Mouse (Mus musculus): ENCODE data around the gene Adipor2. TPM values are rescaled to one million over a fixed set of nuclear protein-coding genes. Genes with fewer than 3 reads are reported as not detected.
"Not testable (repeated sequence)": the region's sequence is repeated elsewhere in the genome, so short reads cannot be mapped to it uniquely, and the experiment has no call there.

Gene Adipor2
- polyA plus RNA-seq, 1 experiment from 2014 or later = 27.4 TPM

DNA sequence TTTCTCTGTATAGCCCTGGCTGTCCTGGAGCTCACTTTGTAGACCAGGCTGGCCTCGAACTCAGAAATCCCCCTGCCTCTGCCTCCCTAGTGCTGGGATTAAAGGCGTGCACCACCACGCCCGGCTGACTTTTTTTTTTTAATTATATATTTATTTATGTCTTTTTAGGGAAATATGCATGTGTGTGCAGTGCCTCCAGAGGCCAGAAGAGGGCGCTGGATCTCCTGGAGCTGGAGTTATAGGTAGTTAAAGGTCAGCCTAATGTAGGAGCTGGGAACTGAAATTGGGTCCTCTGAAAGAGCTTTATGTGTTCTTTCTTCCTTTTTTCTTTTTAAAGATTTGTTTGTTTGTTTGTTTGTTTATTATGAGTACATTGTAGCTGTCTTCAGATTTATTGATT, 25.2 kb upstream of the Adipor2 start:
- not testable (repeated sequence) for DNase-seq (ENCODE audit: low spot score); H3K27ac ChIP-seq; H3K36me3 ChIP-seq; H3K27me3 ChIP-seq (ENCODE audit: insufficient read depth, poor library complexity, severe bottlenecking); H3K9me3 ChIP-seq; H3K4me3 ChIP-seq
- H3K4me1 ChIP-seq = peaks cover 33% of the 10 kb centered on the region
- 80% methylated on average over 5 of the region's 5 CpGs for WGBS

DNA sequence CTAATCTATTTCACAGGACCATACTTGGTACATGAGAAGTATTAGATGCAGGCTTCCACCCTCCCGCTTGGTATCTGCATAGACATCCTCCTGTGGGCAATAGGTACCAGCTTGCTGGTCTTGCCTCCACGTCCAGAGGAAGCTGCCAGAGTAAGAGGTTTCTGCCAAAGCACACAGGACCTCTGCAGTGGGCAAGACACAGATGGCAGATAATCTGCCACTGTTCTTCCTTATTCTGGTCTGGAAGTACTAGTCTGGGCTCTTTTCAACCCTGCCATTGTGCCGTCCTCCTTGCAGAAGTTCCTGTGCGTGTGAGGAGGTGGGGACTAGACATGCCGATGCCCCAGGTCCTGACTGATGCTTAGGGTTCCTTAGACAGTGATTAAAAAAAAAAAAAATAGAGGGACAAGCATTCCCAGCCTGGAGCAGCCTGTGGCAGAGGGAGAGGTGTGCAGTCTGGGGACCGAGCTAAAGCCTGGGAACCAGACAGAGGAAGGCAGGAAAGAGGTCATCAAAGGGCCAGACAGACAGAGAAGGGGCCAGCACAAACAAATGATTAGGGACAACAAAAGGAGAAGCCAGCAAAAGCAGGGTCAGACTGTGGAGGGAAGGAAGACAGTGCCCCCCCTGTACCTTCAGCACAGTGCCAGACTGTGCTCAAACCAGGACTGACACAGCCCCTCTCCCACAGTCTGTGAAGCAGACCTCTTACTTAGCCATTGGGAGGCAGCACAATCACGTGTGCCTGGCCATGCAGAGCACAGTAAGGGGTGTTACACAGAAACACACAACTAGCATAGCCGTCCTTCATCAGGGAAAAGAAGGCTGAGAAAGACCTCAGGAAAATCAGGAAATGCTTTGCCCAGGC, 20.6 kb upstream of the Adipor2 start:
- WGBS = 51% methylated on average over 8 of the region's 8 CpGs

DNA sequence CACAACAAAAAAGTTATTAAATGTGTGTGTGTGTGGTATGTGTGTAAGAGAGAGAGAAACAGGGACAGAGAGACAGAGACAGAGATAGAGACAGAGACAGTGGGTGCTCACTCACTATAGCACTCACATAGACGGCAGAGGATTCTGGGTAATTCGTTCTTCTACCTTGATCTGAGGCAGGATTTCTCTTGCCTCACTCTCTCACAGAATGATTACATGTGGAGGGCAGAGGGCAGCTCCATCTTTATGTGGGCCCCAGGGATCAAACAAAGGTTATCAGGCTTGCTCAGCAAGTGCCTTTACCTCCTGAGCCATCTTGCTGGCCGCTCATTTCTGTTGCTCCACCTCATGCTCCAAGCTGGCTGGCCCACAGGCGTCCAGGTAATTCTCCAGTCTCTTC, 16.9 kb upstream of the Adipor2 start:
- Histone ChIP-seq H3K36me3 (no peaks in the 10 kb centered on the region), H3K9me3 (no peaks in the 10 kb centered on the region), H3K4me3 (no peak overlapping the region), H3K27ac (no peak overlapping the region), H3K4me1 (peaks cover 32% of the 10 kb centered on the region), H3K27me3 (ENCODE audit: insufficient read depth, poor library complexity, severe bottlenecking) (no peaks in the 10 kb centered on the region)
- no peak for DNase-seq (ENCODE audit: low spot score)
- WGBS = 78% methylated on average over 4 of the region's 4 CpGs

More for the DNA sequence above, 20.6 kb upstream of the Adipor2 start:
- Histone ChIP-seq H3K4me1 (peaks cover 21% of the 10 kb centered on the region), H3K27ac (no peak overlapping the region), H3K9me3 (no peaks in the 10 kb centered on the region), H3K36me3 (no peaks in the 10 kb centered on the region), H3K27me3 (ENCODE audit: insufficient read depth, poor library complexity, severe bottlenecking) (no peaks in the 10 kb centered on the region), H3K4me3 (no peak overlapping the region)
- DNase-seq (ENCODE audit: low spot score) = no peak

- DNase-seq (ENCODE audit: low spot score) = no peak
- Histone ChIP-seq H3K4me3 (no peak overlapping the region), H3K4me1 (peaks cover 14% of the 10 kb centered on the region), H3K9me3 (no peaks in the 10 kb centered on the region), H3K36me3 (0 out of 2 replicates have a peak, but pooled peaks cover 4% of the 10 kb centered on the region), H3K27me3 (ENCODE audit: insufficient read depth, poor library complexity, severe bottlenecking) (no peaks in the 10 kb centered on the region), H3K27ac (no peak overlapping the region)
- WGBS = 65% methylated on average over 6 of the region's 6 CpGs
These were observed 14.3 kb upstream of the Adipor2 start for GRCm38 (mm10) chr6:119431751-119432324.

DNA sequence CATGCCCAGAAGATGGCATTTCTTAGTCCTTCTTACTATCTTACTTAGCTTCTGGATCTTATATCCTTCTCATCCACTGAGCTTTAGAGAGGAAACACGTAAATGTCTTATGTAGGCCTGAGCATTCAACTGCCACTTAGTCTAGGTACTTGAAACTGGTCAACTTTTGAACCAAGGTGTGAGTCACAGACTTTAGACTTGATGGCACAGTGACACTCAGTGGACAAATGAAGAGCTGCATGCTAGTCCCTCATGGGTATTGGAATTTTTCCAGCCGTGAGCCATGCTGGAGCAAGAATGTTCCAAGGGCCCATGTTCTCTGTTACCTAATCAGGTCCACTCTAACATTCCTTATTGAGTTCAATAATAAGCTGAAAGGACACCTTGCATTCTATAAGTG, 13.0 kb upstream of the Adipor2 start:
- no peak overlapping the region for H3K27ac ChIP-seq
- no peaks in the 10 kb centered on the region for H3K9me3 ChIP-seq
- WGBS = 37% methylated on average over 2 of the region's 2 CpGs
- H3K36me3 ChIP-seq = 0 out of 2 replicates have a peak, but pooled peaks cover 4% of the 10 kb centered on the region
- no peaks in the 10 kb centered on the region for H3K27me3 ChIP-seq (ENCODE audit: insufficient read depth, poor library complexity, severe bottlenecking)
- H3K4me1 ChIP-seq = peaks cover 14% of the 10 kb centered on the region
- H3K4me3 ChIP-seq = no peak overlapping the region
- no peak for DNase-seq (ENCODE audit: low spot score)

- H3K27ac ChIP-seq = no peak overlapping the region
- peaks cover 11% of the 10 kb centered on the region for H3K4me1 ChIP-seq
- no peaks in the 10 kb centered on the region for H3K27me3 ChIP-seq (ENCODE audit: insufficient read depth, poor library complexity, severe bottlenecking)
- no peaks in the 10 kb centered on the region for H3K9me3 ChIP-seq
- 0 out of 2 replicates have a peak, but pooled peaks cover 4% of the 10 kb centered on the region for H3K36me3 ChIP-seq
- WGBS = 95% methylated on average over 13 of the region's 13 CpGs
- no peak overlapping the region for H3K4me3 ChIP-seq
- DNase-seq (ENCODE audit: low spot score) = no peak
These were observed 11.8 kb upstream of the Adipor2 start for GRCm38 (mm10) chr6:119429311-119429710.

DNA sequence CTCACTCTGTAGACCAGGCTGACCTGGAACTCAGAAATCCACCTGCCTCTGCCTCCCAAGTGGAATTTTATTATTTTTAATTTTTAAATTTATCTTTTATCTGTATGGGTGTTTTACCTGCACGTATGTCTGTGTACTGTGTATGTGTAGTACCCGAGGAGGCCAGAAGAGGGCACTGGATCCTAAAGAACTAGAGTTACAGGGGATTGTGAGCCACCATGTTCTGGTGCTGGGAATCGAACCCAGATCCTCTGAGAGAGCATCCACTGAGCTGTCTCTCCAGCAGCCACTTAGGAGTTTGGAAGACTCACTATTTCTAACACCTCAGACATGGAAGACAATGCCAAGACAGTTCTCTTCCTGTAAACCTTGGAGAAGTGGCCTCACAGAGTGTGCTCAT, 11.1 kb upstream of the Adipor2 start:
- 80% methylated on average over 3 of the region's 3 CpGs for WGBS
- Histone ChIP-seq H3K4me3 (no peak overlapping the region), H3K27me3 (ENCODE audit: insufficient read depth, poor library complexity, severe bottlenecking) (no peaks in the 10 kb centered on the region), H3K9me3 (no peaks in the 10 kb centered on the region), H3K36me3 (0 out of 2 replicates have a peak, but pooled peaks cover 4% of the 10 kb centered on the region), H3K4me1 (peaks cover 11% of the 10 kb centered on the region), H3K27ac (no peak overlapping the region)
- no peak for DNase-seq (ENCODE audit: low spot score)

- no peaks in the 10 kb centered on the region for H3K9me3 ChIP-seq
- DNase-seq (ENCODE audit: low spot score) = no peak
- 59% methylated on average over 4 of the region's 4 CpGs for WGBS
- H3K36me3 ChIP-seq = no peaks in the 10 kb centered on the region
- no peak overlapping the region for H3K4me3 ChIP-seq
- peaks cover 26% of the 10 kb centered on the region for H3K4me1 ChIP-seq
- H3K27me3 ChIP-seq (ENCODE audit: insufficient read depth, poor library complexity, severe bottlenecking) = no peaks in the 10 kb centered on the region
- no peak overlapping the region for H3K27ac ChIP-seq
These were observed 3.5 kb upstream of the Adipor2 start for GRCm38 (mm10) chr6:119421001-119421400.

DNA sequence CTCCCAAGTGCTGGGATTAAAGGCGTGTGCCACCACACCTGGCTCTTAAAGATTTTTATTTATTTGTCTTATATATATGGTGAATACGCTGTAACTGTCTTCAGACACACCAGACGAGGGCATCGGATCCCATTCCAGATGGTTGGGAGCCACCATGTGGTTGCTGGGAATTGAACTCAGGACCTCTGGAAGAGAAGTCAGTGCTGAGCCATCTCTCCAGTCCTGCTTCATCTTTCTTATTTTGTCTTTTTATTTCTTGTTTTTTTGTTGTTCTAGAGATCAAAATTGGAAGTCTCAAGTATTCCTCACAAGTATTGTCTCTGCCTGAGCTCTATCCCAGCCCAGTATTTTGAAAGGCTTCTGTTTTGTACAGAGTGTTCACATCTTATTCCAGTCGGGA, 2.9 kb upstream of the Adipor2 start:
- Histone ChIP-seq H3K36me3 (no peaks in the 10 kb centered on the region), H3K4me1 (peaks cover 26% of the 10 kb centered on the region), H3K27me3 (ENCODE audit: insufficient read depth, poor library complexity, severe bottlenecking) (no peaks in the 10 kb centered on the region), H3K4me3 (no peak overlapping the region), H3K27ac (no peak overlapping the region), H3K9me3 (no peaks in the 10 kb centered on the region)
- DNase-seq (ENCODE audit: low spot score) = no peak
- WGBS = 92% methylated on average over 5 of the region's 5 CpGs

GRCm38 (mm10) chr6:119419412-119419811, 1.9 kb upstream of the Adipor2 start:
- 62% methylated on average over 7 of the region's 7 CpGs for WGBS
- no peak overlapping the region for H3K27ac ChIP-seq

DNA sequence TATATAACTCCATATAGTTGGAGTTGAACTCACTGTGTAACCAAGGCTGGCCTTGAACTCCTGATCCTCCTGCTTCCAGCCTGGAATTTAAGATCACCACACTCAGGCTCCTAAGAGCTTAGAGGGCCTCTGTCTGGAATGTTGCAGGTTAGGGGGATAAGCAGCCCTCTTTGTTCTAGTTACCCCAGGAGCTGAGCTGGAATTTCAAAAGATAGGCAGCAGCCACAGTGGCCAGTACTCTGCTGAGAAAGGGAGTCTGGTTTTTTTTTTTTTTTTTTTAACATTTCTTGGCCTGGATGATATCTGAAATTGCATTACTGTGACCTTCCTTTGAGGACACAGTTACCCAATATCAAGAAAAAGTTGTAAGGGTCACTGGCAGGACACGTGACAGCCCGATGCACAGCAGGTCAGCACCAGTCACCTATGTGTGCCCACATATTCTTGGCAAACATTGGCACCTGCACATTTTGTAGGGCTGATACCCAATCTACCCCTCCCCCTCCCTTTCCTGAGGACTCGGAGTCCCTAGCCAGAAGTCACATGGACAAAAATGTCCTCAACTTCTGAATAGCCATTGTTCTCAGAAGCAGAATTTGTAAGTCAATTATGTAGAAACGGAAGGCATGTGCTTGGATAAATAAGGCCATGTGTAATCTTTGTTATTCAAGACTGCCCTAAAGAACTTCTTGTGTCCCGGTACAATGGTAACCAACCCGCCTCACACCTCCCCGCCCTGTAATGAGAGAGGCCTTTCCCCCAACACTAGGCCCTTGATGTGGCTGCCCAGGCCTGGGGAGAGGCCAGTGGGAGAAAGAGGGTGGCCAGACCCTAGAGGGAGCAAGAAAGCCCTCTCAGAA, 1.1 kb upstream of the Adipor2 start:
- WGBS = 37% methylated on average over 7 of the region's 7 CpGs
- H3K36me3 ChIP-seq = no peaks in the 10 kb centered on the region
- peak overlapping the region; percentile 77 for H3K27ac ChIP-seq
- H3K27me3 ChIP-seq (ENCODE audit: insufficient read depth, poor library complexity, severe bottlenecking) = no peaks in the 10 kb centered on the region
- DNase-seq (ENCODE audit: low spot score) = no peak
- H3K4me3 ChIP-seq = no peak overlapping the region
- peaks cover 26% of the 10 kb centered on the region for H3K4me1 ChIP-seq
- H3K9me3 ChIP-seq = no peaks in the 10 kb centered on the region

More at GRCm38 (mm10) chr6:119419412-119419811, 1.9 kb upstream of the Adipor2 start:
- no peaks in the 10 kb centered on the region for H3K36me3 ChIP-seq
- peaks cover 26% of the 10 kb centered on the region for H3K4me1 ChIP-seq
- no peak for DNase-seq (ENCODE audit: low spot score)
- H3K27me3 ChIP-seq (ENCODE audit: insufficient read depth, poor library complexity, severe bottlenecking) = no peaks in the 10 kb centered on the region
- H3K9me3 ChIP-seq = no peaks in the 10 kb centered on the region
- H3K4me3 ChIP-seq = no peak overlapping the region

DNA sequence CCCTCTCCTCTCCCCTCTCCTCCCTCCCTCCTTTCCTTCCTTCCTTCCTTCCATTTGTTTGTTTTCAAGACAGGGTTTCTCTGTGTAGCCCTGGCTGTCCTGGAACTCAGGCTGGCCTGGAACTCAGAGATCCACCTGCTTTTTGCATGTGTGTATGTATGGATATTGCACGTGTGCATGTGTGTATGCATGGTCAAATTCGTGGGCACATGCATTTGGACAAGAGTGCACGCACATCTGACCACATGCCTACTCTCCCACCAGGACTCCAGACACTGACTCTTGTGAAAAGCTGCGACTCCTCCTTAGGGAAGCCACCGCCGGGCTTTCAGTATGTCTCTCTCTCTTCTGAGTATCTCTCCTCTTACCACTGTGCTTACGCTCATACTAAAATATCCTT, 317 bp upstream of the Adipor2 start:
- H3K36me3 ChIP-seq = no peaks in the 10 kb centered on the region
- peak overlapping the region; percentile 36; the same call in 1 of the 2 replicates for H3K27ac ChIP-seq
- no peak for DNase-seq (ENCODE audit: low spot score)
- H3K9me3 ChIP-seq = no peaks in the 10 kb centered on the region
- H3K27me3 ChIP-seq (ENCODE audit: insufficient read depth, poor library complexity, severe bottlenecking) = no peaks in the 10 kb centered on the region
- peak overlapping the region; percentile 44; the same call in 1 of the 2 replicates for H3K4me3 ChIP-seq
- peaks cover 26% of the 10 kb centered on the region for H3K4me1 ChIP-seq
- 63% methylated on average over 7 of the region's 7 CpGs for WGBS

All from heart, embryonic 10.5 days (tissue).